In the genomic region with DNA sequence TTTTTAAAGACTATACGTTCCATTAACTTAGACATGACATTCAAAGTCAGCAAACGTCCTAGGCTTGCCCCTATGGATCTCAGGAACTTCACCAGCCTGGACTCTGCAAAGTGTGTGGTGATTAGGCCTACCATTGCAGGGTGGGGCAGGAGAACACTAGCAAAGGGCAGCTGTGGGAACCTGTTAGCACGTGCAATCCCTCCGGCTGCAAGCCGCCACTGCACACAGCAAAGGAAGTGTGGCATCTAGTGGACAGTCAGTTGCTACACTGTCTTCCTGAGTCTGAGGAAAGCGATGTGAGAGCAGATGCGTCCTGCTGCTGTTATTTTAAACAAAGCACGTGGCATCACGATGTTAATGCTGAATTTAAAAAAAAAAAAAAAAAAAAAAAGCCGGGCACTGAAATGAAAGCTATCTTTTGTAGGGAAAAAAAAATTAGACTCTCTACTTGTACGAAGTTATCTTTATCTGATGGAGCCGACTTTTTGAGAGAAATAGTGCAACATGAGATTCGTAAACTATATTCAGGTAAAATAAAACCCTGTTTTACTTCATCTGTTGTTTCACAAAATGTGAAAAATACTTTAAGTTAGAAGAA, we compare ENCODE assay signal across 8 mouse cellular contexts. TPM values are rescaled to one million over a fixed set of nuclear protein-coding genes. Genes with fewer than 3 reads are reported as not detected.
DNase-seq lines count a peak whose midpoint lies in the region; ATAC-seq and TF ChIP-seq lines count a peak whose summit lies in the region.

No protein-coding gene starts in this region.

- H3K27me3 ChIP-seq in thymus, adult 2 months (ENCODE audit: control insufficient read depth, insufficient read depth, low read length), result no peaks in the 10 kb centered on the region

- TF ChIP-seq POLR2A in lung, adult 2 months (IDR thresholded peaks at IDR 0.05; ENCODE audit: borderline replicate concordance, extremely low read depth, low read depth, low read length), result no peak
- TF ChIP-seq POLR2A in cortical plate, adult 2 months (IDR thresholded peaks at IDR 0.05; ENCODE audit: extremely low read depth, insufficient read depth, low read length), result no peak
- TF ChIP-seq POLR2A in thymus, adult 2 months (IDR thresholded peaks at IDR 0.05; ENCODE audit: control insufficient read depth, extremely low read depth, insufficient read depth, low read length, poor library complexity), result no peak

- no peaks in the 10 kb centered on the region for H3K4me1 ChIP-seq in lung, adult 2 months (ENCODE audit: control insufficient read depth, insufficient read depth, low read length)
- no peaks in the 10 kb centered on the region for H3K4me1 ChIP-seq in cortical plate, adult 2 months (ENCODE audit: control insufficient read depth, insufficient read depth, low read length)
- H3K4me1 ChIP-seq in thymus, adult 2 months (replicated peaks; ENCODE audit: control insufficient read depth, insufficient read depth, low read length), result no peaks in the 10 kb centered on the region

- WGBS in lung, adult 2 months, result 29% methylated on average over 13 of the region's 13 CpGs
- WGBS in thymus, adult 2 months, result 44% methylated on average over 13 of the region's 13 CpGs

- no peak for DNase-seq in lung, adult 2 months
- DNase-seq in lung, postnatal 14 days, result no peak
- DNase-seq in testis, postnatal 10 days (ENCODE audit: low spot score), result peak; percentile 41
- no peak for DNase-seq in thymus, adult 2 months
- no peak for DNase-seq in cerebellum, adult 8-10 months

- H3K36me3 ChIP-seq in thymus, adult 2 months (ENCODE audit: control insufficient read depth, insufficient read depth, low read length), result no peaks in the 10 kb centered on the region

- H3K27ac ChIP-seq in cortical plate, adult 2 months (ENCODE audit: insufficient read depth, low read length), result no peak overlapping the region
- no peak overlapping the region for H3K27ac ChIP-seq in thymus, adult 2 months (ENCODE audit: control insufficient read depth, insufficient read depth, low read length)

- ATAC-seq in frontal cortex, adult (ENCODE audit: low TSS enrichment), result peak; percentile 87
- peak; percentile 45; the same call in 1 of the 2 replicates for ATAC-seq in megakaryocyte, adult 5-6 weeks (ENCODE audit: poor library complexity, severe bottlenecking)

- TF ChIP-seq CTCF in lung, adult 2 months (IDR thresholded peaks at IDR 0.05; ENCODE audit: insufficient read depth, low read length), result peak; percentile 9; the same call in 1 of the 2 replicates
- peak; percentile 59 for TF ChIP-seq CTCF in cortical plate, adult 2 months (IDR thresholded peaks at IDR 0.05; ENCODE audit: extremely low read depth, insufficient read depth, low read length)
- TF ChIP-seq CTCF in thymus, adult 2 months (IDR thresholded peaks at IDR 0.05; ENCODE audit: borderline replicate concordance, control insufficient read depth, extremely low read depth, insufficient read depth, low read length, poor library complexity), result no peak

- no peak overlapping the region for H3K4me3 ChIP-seq in lung, adult 2 months (replicated peaks; ENCODE audit: extremely low read depth, low read depth, low read length)
- H3K4me3 ChIP-seq in cortical plate, adult 2 months (ENCODE audit: insufficient read depth, low read length), result no peak overlapping the region
- no peak overlapping the region for H3K4me3 ChIP-seq in thymus, adult 2 months (ENCODE audit: control insufficient read depth, insufficient read depth, low read length)

RNA-seq across cellular contexts. Expression of gene Smarcad1, which starts 45.5 kb away (rescaled TPM):
- polyA plus RNA-seq in lung, adult 2 months (2012; rRNA removed), result 7.6 and 14.5 TPM in 2 replicates
- 21.9 and 22.3 TPM in 2 replicates for polyA plus RNA-seq in cortical plate, adult 2 months (2012; rRNA removed)
- 30.0 and 43.3 TPM in 2 replicates for total RNA-seq in megakaryocyte, adult 5-6 weeks (2015)
- 33.4 and 47.0 TPM in 2 replicates for total RNA-seq in megakaryocyte, adult 5-6 weeks (2017)
- polyA plus RNA-seq in thymus, adult 2 months (2012; rRNA removed), result 28.2 and 33.3 TPM in 2 replicates
